Mouse (Mus musculus): ENCODE results near the gene Gm45717. TPM values are rescaled to one million over a fixed set of nuclear protein-coding genes. Genes with fewer than 3 reads are reported as not detected.
"Not testable (repeated sequence)": the region's sequence is repeated elsewhere in the genome, so short reads cannot be mapped to it uniquely, and the experiment has no call there.

The Gm45717 gene
- polyA plus RNA-seq, 1 experiment from 2014 or later = not detected

- Histone ChIP-seq H3K4me2 (no peak overlapping the region), H3K9ac (no peak overlapping the region), H3K4me3 (replicated peaks) (no peak overlapping the region), H3K9me3 (no peaks in the 10 kb centered on the region), H3K27me3 (no peaks in the 10 kb centered on the region), H3K36me3 (replicated peaks) (no peaks in the 10 kb centered on the region), H3K27ac (no peak overlapping the region), H3K4me1 (no peaks in the 10 kb centered on the region)
- WGBS = 94% methylated on average over 7 of the region's 7 CpGs
- no peak for ATAC-seq (ENCODE audit: low FRiP score)
These were observed 27.2 kb upstream of the Gm45717 start for GRCm38 (mm10) chr7:140982971-140983370.

- Histone ChIP-seq H3K27ac (no peak overlapping the region), H3K9me3 (no peaks in the 10 kb centered on the region), H3K9ac (no peak overlapping the region), H3K4me3 (replicated peaks) (no peak overlapping the region), H3K4me2 (no peak overlapping the region), H3K36me3 (replicated peaks) (no peaks in the 10 kb centered on the region), H3K4me1 (no peaks in the 10 kb centered on the region), H3K27me3 (no peaks in the 10 kb centered on the region)
- ATAC-seq (ENCODE audit: low FRiP score) = no peak
- WGBS = 95% methylated on average over 8 of the region's 8 CpGs
These were observed 26.0 kb upstream of the Gm45717 start for GRCm38 (mm10) chr7:140981704-140982103.

GRCm38 (mm10) chr7:140976720-140977119, 21.0 kb upstream of the Gm45717 start:
- not testable (repeated sequence) for H3K36me3 ChIP-seq (replicated peaks); H3K9ac ChIP-seq; H3K9me3 ChIP-seq; H3K4me2 ChIP-seq; ATAC-seq (ENCODE audit: low FRiP score); H3K27ac ChIP-seq; H3K4me3 ChIP-seq (replicated peaks)
- 91% methylated on average over 9 of the region's 9 CpGs for WGBS
- H3K27me3 ChIP-seq = peaks cover 16% of the 10 kb centered on the region
- H3K4me1 ChIP-seq = peaks cover 14% of the 10 kb centered on the region

- Histone ChIP-seq H3K9ac (no peak overlapping the region), H3K4me1 (peaks cover 14% of the 10 kb centered on the region), H3K9me3 (no peaks in the 10 kb centered on the region), H3K27me3 (peaks cover 23% of the 10 kb centered on the region), H3K27ac (no peak overlapping the region), H3K4me3 (replicated peaks) (no peak overlapping the region), H3K36me3 (replicated peaks) (no peaks in the 10 kb centered on the region), H3K4me2 (no peak overlapping the region)
- no peak for ATAC-seq (ENCODE audit: low FRiP score)
- WGBS = 25% methylated on average over 3 of the region's 3 CpGs
These were observed 19.7 kb upstream of the Gm45717 start for GRCm38 (mm10) chr7:140975465-140975864.

GRCm38 (mm10) chr7:140974940-140975339, 19.2 kb upstream of the Gm45717 start:
- WGBS = 6% methylated on average over 9 of the region's 9 CpGs
- no peak overlapping the region for H3K4me3 ChIP-seq (replicated peaks)

GRCm38 (mm10) chr7:140973396-140974165, 17.8 kb upstream of the Gm45717 start:
- 24% methylated on average over 14 of the region's 14 CpGs for WGBS
- H3K9ac ChIP-seq = no peak overlapping the region
- no peak overlapping the region for H3K27ac ChIP-seq
- no peaks in the 10 kb centered on the region for H3K9me3 ChIP-seq
- H3K4me2 ChIP-seq = no peak overlapping the region
- no peak overlapping the region for H3K4me3 ChIP-seq (replicated peaks)
- H3K4me1 ChIP-seq = peaks cover 14% of the 10 kb centered on the region
- H3K36me3 ChIP-seq (replicated peaks) = no peaks in the 10 kb centered on the region
- H3K27me3 ChIP-seq = peaks cover 33% of the 10 kb centered on the region
- no peak for ATAC-seq (ENCODE audit: low FRiP score)

More at GRCm38 (mm10) chr7:140974940-140975339, 19.2 kb upstream of the Gm45717 start:
- Histone ChIP-seq H3K4me2 (no peak overlapping the region), H3K4me1 (peaks cover 14% of the 10 kb centered on the region), H3K36me3 (replicated peaks) (no peaks in the 10 kb centered on the region), H3K27ac (no peak overlapping the region), H3K27me3 (peaks cover 28% of the 10 kb centered on the region), H3K9me3 (no peaks in the 10 kb centered on the region), H3K9ac (no peak overlapping the region)
- ATAC-seq (ENCODE audit: low FRiP score) = no peak

- no peak overlapping the region for H3K27ac ChIP-seq
- no peaks in the 10 kb centered on the region for H3K9me3 ChIP-seq
- no peak overlapping the region for H3K4me3 ChIP-seq (replicated peaks)
- 81% methylated on average over 8 of the region's 8 CpGs for WGBS
- no peaks in the 10 kb centered on the region for H3K36me3 ChIP-seq (replicated peaks)
- H3K4me2 ChIP-seq = no peak overlapping the region
- peaks cover 22% of the 10 kb centered on the region for H3K4me1 ChIP-seq
- peaks cover 37% of the 10 kb centered on the region for H3K27me3 ChIP-seq
- H3K9ac ChIP-seq = no peak overlapping the region
- ATAC-seq (ENCODE audit: low FRiP score) = no peak
These were observed 15.9 kb upstream of the Gm45717 start for GRCm38 (mm10) chr7:140971479-140972171.

- WGBS = 55% methylated on average over 7 of the region's 7 CpGs
- Histone ChIP-seq H3K9me3 (no peaks in the 10 kb centered on the region), H3K36me3 (replicated peaks) (no peaks in the 10 kb centered on the region), H3K4me2 (no peak overlapping the region), H3K27ac (no peak overlapping the region), H3K4me1 (peaks cover 22% of the 10 kb centered on the region), H3K9ac (no peak overlapping the region), H3K4me3 (replicated peaks) (no peak overlapping the region), H3K27me3 (peaks cover 37% of the 10 kb centered on the region)
- ATAC-seq (ENCODE audit: low FRiP score) = no peak
These were observed 15.2 kb upstream of the Gm45717 start for GRCm38 (mm10) chr7:140970931-140971330.

GRCm38 (mm10) chr7:140968710-140969109, 13.0 kb upstream of the Gm45717 start:
- not testable (repeated sequence) for H3K36me3 ChIP-seq (replicated peaks); H3K9ac ChIP-seq; ATAC-seq (ENCODE audit: low FRiP score); H3K4me3 ChIP-seq (replicated peaks); H3K27ac ChIP-seq; H3K9me3 ChIP-seq; H3K4me2 ChIP-seq
- peaks cover 26% of the 10 kb centered on the region for H3K27me3 ChIP-seq
- WGBS = 10% methylated on average over 3 of the region's 3 CpGs
- H3K4me1 ChIP-seq = peaks cover 13% of the 10 kb centered on the region

GRCm38 (mm10) chr7:140967862-140968591, 12.3 kb upstream of the Gm45717 start:
- H3K9ac ChIP-seq = no peak overlapping the region
- H3K27me3 ChIP-seq = peaks cover 21% of the 10 kb centered on the region
- H3K9me3 ChIP-seq = no peaks in the 10 kb centered on the region
- no peak overlapping the region for H3K4me2 ChIP-seq
- WGBS = 5% methylated on average over 14 of the region's 14 CpGs
- no peak overlapping the region for H3K4me3 ChIP-seq (replicated peaks)
- peaks cover 8% of the 10 kb centered on the region for H3K4me1 ChIP-seq
- H3K27ac ChIP-seq = no peak overlapping the region
- no peaks in the 10 kb centered on the region for H3K36me3 ChIP-seq (replicated peaks)
- ATAC-seq (ENCODE audit: low FRiP score) = no peak

GRCm38 (mm10) chr7:140966921-140967320, 11.2 kb upstream of the Gm45717 start, which contains the start of gene Ifitm1:
Ifitm1 (plus strand) TSS chr7:140967221.
- H3K9me3 ChIP-seq = no peaks in the 10 kb centered on the region
- peaks cover 21% of the 10 kb centered on the region for H3K27me3 ChIP-seq
- WGBS = 76% methylated on average over 4 of the region's 4 CpGs
- H3K9ac ChIP-seq = no peak within 1 kb of the TSS
- no peak within 1 kb of the TSS for H3K4me3 ChIP-seq (replicated peaks)
- no peak within 1 kb of the TSS for H3K27ac ChIP-seq
- H3K36me3 ChIP-seq (replicated peaks) = no peaks in the 10 kb centered on the region
- no peak within 1 kb of the TSS for H3K4me2 ChIP-seq
- ATAC-seq (ENCODE audit: low FRiP score) = no peak
- H3K4me1 ChIP-seq = peaks cover 8% of the 10 kb centered on the region

- Histone ChIP-seq H3K27ac (no peak overlapping the region), H3K4me3 (replicated peaks) (no peak overlapping the region), H3K4me2 (no peak overlapping the region), H3K9ac (no peak overlapping the region), H3K27me3 (peaks cover 11% of the 10 kb centered on the region), H3K4me1 (peaks cover 11% of the 10 kb centered on the region), H3K36me3 (replicated peaks) (no peaks in the 10 kb centered on the region), H3K9me3 (no peaks in the 10 kb centered on the region)
- WGBS = 17% methylated on average over 2 of the region's 2 CpGs
- ATAC-seq (ENCODE audit: low FRiP score) = no peak
These were observed 7.0 kb upstream of the Gm45717 start for GRCm38 (mm10) chr7:140962733-140963132.
